Mouse (Mus musculus): ENCODE data around the gene Slfn9. TPM values are rescaled to one million over a fixed set of nuclear protein-coding genes. Genes with fewer than 3 reads are reported as not detected.
"Not testable (repeated sequence)": the region's sequence is repeated elsewhere in the genome, so short reads cannot be mapped to it uniquely, and the experiment has no call there.

The Slfn9 gene
- total RNA-seq, 2 experiments from 2014 or later = 0.13 to 0.28 TPM

GRCm38 (mm10) chr11:82951865-82952611 lies 39.6 kb downstream of the Slfn9 start:
- Histone ChIP-seq H3K4me3 (peak overlapping the region; percentile 82), H3K27ac (peak overlapping the region; percentile 93)
- DNase-seq = peak; percentile 83
- no peak for TF ChIP-seq CTCF (IDR thresholded peaks at IDR 0.05)
- intact Hi-C loops (cut with DNase I) = no loop called here

DNA sequence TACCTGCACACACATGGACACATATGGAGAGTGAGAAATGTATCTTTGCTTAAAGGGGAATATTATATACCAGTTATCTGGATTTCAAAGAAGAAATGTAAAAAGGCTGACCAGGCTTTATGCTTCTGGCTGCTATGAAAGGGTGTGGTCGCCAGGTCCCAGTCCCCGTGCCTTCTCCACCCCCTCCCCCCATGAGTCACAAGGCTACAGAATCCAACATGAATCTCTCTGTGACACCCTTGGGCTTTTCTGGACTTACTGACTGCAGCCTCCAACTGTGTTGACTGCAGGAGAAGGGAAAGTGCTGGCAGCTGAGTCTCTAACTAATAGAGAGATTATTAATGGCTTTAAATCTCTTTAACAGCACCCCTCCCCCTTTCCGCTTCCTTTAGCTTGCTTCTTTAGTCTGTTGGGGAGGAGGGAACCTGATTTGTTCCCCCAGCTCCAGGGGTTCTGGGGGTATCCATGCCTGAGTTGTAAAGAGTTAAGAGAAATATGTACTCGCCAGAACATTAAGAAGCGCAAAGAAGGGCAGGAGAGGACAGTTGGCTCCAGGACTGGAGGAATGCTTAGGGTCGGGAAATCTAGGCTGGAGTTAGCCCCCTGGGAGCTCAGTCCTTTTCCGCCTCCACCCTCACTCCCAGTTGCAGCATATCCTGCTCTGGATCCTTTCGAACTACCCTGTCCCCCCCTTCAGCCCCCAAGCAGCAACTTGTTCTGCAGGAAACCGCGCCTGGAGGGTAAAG lies 40.7 kb downstream of the Slfn9 start, which contains the start of gene Slfn5:
Gene Slfn5 (plus strand): TSS at position 614 of the 746 bp plus-strand sequence.
- no peak for TF ChIP-seq CTCF (IDR thresholded peaks at IDR 0.05)
- peak; percentile 67 for DNase-seq
- H3K27ac ChIP-seq = peak within 1 kb of the TSS; percentile 93
- peak within 1 kb of the TSS; percentile 82 for H3K4me3 ChIP-seq
- intact Hi-C loops (cut with DNase I) = no loop called here

DNA sequence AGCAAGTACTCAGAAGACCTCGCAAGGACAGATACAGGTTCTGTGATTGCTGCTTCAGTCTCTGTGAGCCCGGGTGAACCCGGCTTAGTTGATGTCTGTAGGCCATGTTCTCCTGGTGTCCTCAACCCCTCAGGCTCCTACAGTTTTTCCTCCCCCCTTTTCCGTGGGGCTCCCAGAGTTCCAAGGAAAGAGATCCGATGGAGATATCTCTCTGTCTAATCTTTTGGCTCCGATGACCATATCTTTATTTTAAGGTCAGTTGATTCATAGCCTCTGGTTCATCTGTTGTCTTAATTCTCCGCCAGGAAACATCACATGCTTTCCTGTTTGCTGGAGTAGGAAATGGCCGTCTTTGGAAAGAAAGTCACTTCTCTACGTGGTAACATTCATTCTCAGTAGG lies 42.6 kb downstream of the Slfn9 start:
- intact Hi-C loops (cut with DNase I) = no loop called here
- Histone ChIP-seq H3K27ac (peak overlapping the region; percentile 93), H3K4me3 (peak overlapping the region; percentile 54)
- TF ChIP-seq CTCF (IDR thresholded peaks at IDR 0.05) = no peak
- no peak for DNase-seq

DNA sequence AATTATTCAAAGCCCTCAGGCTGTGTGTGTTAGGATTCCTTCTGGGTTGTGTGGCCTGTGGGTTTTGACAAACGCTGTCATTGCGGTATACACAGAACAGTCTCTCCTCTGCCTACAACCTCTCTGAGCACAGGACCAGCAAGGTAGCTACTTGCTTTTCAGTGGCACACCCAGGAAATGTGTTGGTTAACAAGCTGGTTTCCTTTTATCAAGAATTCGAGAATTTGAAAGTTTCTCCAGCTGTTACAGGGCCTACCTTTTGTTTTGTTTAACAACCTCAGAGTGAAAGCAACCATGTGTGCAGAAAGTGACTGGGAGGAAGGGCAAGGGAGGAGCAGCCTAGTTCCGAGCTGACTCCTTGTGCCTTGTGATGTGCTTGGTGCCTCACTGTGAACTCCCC lies 44.2 kb downstream of the Slfn9 start:
- H3K27ac ChIP-seq = peak overlapping the region; percentile 81
- intact Hi-C loops (cut with DNase I) = no loop called here
- no peak for TF ChIP-seq CTCF (IDR thresholded peaks at IDR 0.05)
- no peak for DNase-seq
- no peak overlapping the region for H3K4me3 ChIP-seq

- no peak overlapping the region for H3K4me3 ChIP-seq
- no peak for TF ChIP-seq CTCF (IDR thresholded peaks at IDR 0.05)
- no peak for DNase-seq
- intact Hi-C loops (cut with DNase I) = no loop called here
- H3K27ac ChIP-seq = peak overlapping the region; percentile 28; the same call in 1 of the 2 replicates
These were observed 46.0 kb downstream of the Slfn9 start for GRCm38 (mm10) chr11:82945636-82946035.

DNA sequence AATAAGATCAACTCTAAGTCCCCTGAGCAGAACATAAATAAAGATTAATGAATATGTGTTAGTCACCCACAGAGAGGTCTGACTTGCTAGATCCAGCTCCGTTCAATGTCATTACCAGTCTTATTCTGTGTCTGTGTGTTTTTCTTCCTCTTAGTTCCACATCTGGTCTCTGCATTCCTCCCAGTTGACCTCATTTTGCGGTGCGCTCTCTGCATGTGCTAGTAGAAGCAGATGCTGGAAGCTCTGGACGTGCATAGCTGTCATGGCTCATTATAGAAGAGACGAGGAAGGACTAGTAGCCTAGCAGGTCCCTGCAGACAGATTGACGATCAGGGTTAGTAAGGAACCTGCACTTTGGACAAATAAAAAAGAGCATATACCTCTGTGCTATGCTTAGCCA lies 48.3 kb downstream of the Slfn9 start:
- no peak for DNase-seq
- TF ChIP-seq CTCF (IDR thresholded peaks at IDR 0.05) = no peak
- no peak overlapping the region for H3K27ac ChIP-seq
- no peak overlapping the region for H3K4me3 ChIP-seq
- intact Hi-C loops (cut with DNase I) = no loop called here

DNA sequence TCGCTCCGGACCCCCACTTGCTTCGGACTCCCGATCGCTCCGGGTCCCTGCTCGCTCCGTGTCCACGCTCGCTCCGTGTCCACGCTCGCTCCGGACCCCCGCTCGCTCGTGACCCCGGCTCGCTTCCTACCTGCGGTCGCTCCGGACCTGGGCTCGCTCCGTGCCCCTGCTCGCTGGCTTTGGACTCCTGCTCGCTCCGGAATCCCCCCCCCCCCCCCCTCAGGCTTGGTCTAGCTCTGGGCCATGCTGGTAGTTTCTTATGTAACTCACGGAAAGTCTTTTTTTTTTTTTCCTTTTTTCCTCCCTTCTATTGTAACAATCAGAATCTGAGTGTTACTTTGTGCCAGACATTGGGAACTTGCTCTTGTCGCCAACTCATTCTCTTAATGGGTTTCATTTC lies 58.4 kb downstream of the Slfn9 start:
- intact Hi-C loops (cut with DNase I) = no loop called here
- H3K4me3 ChIP-seq = peak overlapping the region; percentile 72
- TF ChIP-seq CTCF (IDR thresholded peaks at IDR 0.05) = no peak
- no peak for DNase-seq
- peak overlapping the region; percentile 74 for H3K27ac ChIP-seq

DNA sequence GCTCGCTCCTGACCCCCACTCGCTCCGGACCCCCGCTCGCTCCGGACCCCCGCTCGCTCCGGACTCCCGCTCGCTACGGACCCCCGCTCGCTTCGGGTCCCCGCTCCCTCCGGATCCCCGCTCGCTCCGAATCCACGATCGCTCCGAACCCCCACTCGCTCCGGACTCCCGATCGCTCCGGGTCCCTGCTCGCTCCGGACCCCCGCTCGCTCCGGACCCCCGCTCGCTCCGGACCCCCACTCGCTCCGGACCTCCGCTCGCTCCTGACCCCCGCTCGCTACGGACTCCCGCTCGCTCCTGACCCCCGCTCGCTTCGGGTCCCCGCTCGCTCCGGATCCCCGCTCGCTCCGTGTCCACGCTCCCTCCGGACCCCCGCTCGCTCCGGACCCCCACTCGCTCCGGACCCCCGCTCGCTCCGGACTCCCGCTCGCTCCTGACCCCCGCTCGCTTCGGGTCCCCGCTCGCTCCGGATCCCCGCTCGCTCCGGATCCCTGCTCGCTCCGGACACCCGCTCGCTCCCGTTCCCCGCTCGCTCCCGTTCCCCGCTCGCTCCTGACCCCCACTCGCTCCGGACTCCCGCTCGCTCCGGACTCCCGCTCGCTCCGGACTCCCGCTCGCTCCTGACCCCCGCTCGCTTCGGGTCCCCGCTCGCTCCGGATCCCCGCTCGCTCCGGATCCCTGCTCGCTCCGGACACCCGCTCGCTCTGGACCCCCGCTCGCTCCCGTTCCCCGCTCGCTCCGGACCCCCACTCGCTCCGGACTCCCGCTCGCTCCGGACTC lies 59.8 kb downstream of the Slfn9 start:
- DNase-seq; intact Hi-C loops (cut with DNase I): not testable (repeated sequence)
- H3K27ac ChIP-seq = peak overlapping the region; percentile 74
- H3K4me3 ChIP-seq = peak overlapping the region; percentile 72

GRCm38 (mm10) chr11:82931161-82931560 lies 60.5 kb downstream of the Slfn9 start:
- DNase-seq; intact Hi-C loops (cut with DNase I): not testable (repeated sequence)
- H3K27ac ChIP-seq = peak overlapping the region; percentile 74
- peak overlapping the region; percentile 72 for H3K4me3 ChIP-seq

DNA sequence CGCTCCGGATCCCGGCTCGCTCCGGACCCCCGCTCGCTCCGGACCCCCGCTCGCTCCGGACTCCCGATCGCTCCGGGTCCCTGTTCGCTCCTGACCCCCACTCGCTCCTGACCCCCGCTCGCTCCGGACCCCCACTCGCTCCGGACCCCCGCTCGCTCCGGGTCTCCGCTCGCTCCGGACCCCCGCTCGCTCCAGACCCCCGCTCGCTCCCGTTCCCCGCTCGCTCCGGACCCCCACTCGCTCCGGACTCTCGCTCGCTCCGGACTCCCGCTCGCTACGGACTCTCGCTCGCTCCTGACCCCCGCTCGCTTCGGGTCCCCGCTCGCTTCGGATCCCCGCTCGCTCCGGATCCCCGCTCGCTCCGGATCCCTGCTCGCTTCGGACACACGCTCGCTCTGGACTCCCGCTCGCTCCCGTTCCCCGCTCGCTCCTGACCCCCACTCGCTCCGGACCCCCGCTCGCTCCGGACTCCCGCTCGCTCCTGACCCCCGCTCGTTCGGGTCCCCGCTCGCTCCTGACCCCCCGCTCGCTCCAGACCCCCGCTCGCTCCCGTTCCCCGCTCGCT lies 61.2 kb downstream of the Slfn9 start:
- peak; percentile 56 for DNase-seq
- H3K4me3 ChIP-seq = peak overlapping the region; percentile 72
- peak overlapping the region; percentile 74 for H3K27ac ChIP-seq
- intact Hi-C loops (cut with DNase I) = not testable (repeated sequence)

DNA sequence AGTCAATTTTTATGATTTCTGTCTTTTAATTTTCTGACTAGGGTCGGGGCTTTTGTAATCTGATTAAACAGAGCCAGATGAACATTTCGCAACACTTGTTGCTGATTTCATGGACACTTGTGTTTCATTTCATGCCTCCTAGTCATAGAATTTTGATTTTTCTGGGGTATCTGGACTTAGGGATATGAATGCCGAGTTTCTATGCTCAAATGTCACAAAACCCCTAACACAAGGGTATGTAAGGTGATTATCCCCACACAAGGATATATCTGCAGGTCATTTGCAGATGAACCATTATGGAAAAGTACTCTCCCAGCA lies 62.0 kb downstream of the Slfn9 start:
- intact Hi-C loops (cut with DNase I) = no loop called here
- Histone ChIP-seq H3K27ac (peak overlapping the region; percentile 74), H3K4me3 (peak overlapping the region; percentile 72)
- no peak for TF ChIP-seq CTCF (IDR thresholded peaks at IDR 0.05)
- no peak for DNase-seq

GRCm38 (mm10) chr11:82928897-82929632 lies 62.6 kb downstream of the Slfn9 start:
- Histone ChIP-seq H3K4me3 (peak overlapping the region; percentile 72), H3K27ac (peak overlapping the region; percentile 74)
- no peak for TF ChIP-seq CTCF (IDR thresholded peaks at IDR 0.05)
- intact Hi-C loops (cut with DNase I) = no loop called here
- peak; percentile 54 for DNase-seq

Small RNAs within 50 kb of the gene (microRNA-seq; reads per million reads assigned to microRNA genes)
- gene Gm27598 = not detected
- gene Mir7679 = not detected

Other genes with a start within 250 kb of the Slfn9 start
- under 1 TPM; 0.18 to 0.20 TPM for gene Cct6b, start 227.5 kb downstream of the Slfn9 start, total RNA-seq (2021)
- 10 to 100 TPM; 15.9 to 16.8 TPM for gene Zfp830, start 227.5 kb downstream of the Slfn9 start, total RNA-seq (2021)
- gene Lig3, start 210.7 kb downstream of the Slfn9 start, total RNA-seq (2021) = 10 to 100 TPM; 21.4 to 22.7 TPM
- gene Rffl, start 120.6 kb downstream of the Slfn9 start, total RNA-seq (2021) = 10 to 100 TPM in 1 of 2 experiments, 1 to 10 TPM in 1; 6.5 to 10.1 TPM
- gene Rad51d, start 101.2 kb downstream of the Slfn9 start, total RNA-seq (2021) = 1 to 10 TPM; 2.7 to 3.6 TPM
- gene Fndc8, start 99.7 kb downstream of the Slfn9 start, total RNA-seq (2021) = not detected
- gene Nle1, start 83.4 kb downstream of the Slfn9 start, total RNA-seq (2021) = 10 to 100 TPM; 11.4 to 15.1 TPM
- gene Unc45b, start 81.3 kb downstream of the Slfn9 start, total RNA-seq (2021) = 100 to 1,000 TPM; 169 to 206 TPM
- 10 to 100 TPM; 12.2 to 24.1 TPM for gene Slfn5, start 40.5 kb downstream of the Slfn9 start, total RNA-seq (2021)
- under 1 TPM; 0.08 to 0.13 TPM for gene Slfn8, start 29.0 kb upstream of the Slfn9 start, total RNA-seq (2021)
- gene Slfn2, start 73.3 kb upstream of the Slfn9 start, total RNA-seq (2021) = 1 to 10 TPM in 1 of 2 experiments, under 1 TPM in 1; 0.48 to 1.1 TPM
- not detected for gene Slfn1, start 125.0 kb upstream of the Slfn9 start, total RNA-seq (2021)
- under 1 TPM; 0.05 to 0.06 TPM for gene Slfn4, start 183.4 kb upstream of the Slfn9 start, total RNA-seq (2021)
- gene Slfn3, start 199.5 kb upstream of the Slfn9 start, total RNA-seq (2021) = 1 to 10 TPM in 1 of 2 experiments, under 1 TPM in 1; 0.99 to 1.1 TPM

Data from gastrocnemius, adult 2 months (tissue).